Mouse (Mus musculus) olfactory bulb, adult 2 months (tissue): ENCODE data around the gene Atp4b.

ENCODE experiments used
- CTCF ChIP-seq: fragments of 200-500 bp; IDR thresholded peaks from 2 replicates; pipeline ENCODE4 v1.5.1; 2012; ENCODE audit warnings: low read depth, mild to moderate bottlenecking, low read length, moderate library complexity; ENCODE audit not compliant: insufficient read depth
- POLR2A ChIP-seq: fragments of 200-500 bp; IDR thresholded peaks from 2 replicates; pipeline ENCODE4 v1.6.1; 2012; ENCODE audit warnings: mild to moderate bottlenecking, low read depth, low read length, moderate library complexity; ENCODE audit not compliant: insufficient read depth

GRCm38 (mm10) chr8:13338901-13339645 lies 57.6 kb downstream of the Atp4b start:
- TF ChIP-seq CTCF (no peak), POLR2A (no peak)
